Mouse (Mus musculus): ENCODE data around the gene Sgo2a.

DNA sequence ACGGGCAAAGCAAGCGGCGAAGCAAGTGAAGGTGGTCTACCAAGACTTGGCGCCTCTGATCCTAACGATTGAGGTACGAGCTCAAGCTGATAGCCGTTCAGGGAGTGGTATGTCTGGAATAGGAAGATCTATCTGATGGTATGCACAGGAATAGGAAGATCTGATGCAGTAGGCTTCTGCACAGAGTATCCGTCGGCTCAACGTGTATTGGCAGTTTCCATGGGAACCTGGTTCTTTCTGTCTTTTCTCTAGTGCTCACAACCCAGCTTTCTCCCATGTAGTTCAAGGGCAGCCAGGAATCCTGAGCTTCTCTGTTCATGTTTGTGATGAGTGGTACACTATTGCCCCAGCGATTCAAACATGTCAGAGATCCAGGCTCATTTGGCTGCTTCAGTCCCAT, 74.3 kb downstream of the Sgo2a start:
- TF ChIP-seq MAX (IDR thresholded peaks at IDR 0.05; ENCODE audit: low read depth) (no peak), MYOD1 (IDR thresholded peaks at IDR 0.05; ENCODE audit: control insufficient read depth in 1 of 3, insufficient read length in 2 of 3, low read depth in 2 of 3) (no peak), E2F4 (IDR thresholded peaks at IDR 0.05; ENCODE audit: insufficient read depth) (no peak), POLR2A (IDR thresholded peaks at IDR 0.05; ENCODE audit: insufficient read length, low read depth) (no peak), USF1 (IDR thresholded peaks at IDR 0.05; ENCODE audit: low read depth) (no peak), MYOG (IDR thresholded peaks at IDR 0.05; ENCODE audit: control insufficient read depth in 1 of 3, insufficient read depth in 1 of 3, insufficient read length in 2 of 3, low read depth in 2 of 3) (no peak)
